Mouse (Mus musculus) left cerebral cortex, postnatal 4 days (tissue): ENCODE measurements around the gene Adcy2. TPM values are rescaled to one million over a fixed set of nuclear protein-coding genes. Genes with fewer than 3 reads are reported as not detected.

Experiments
- DNase-seq: peaks from one replicate; pipeline ENCODE4 v3.0.0-alpha.2; 2022
- intact Hi-C: fragments of 180-260 bp; cut with DNase I; formaldehyde crosslinking; loops from one replicate; pipeline ENCODE4 v1.15.1; 2025
- total RNA-seq, 2 experiments: library from RNA; stranded (reverse); gene quantifications; 2 replicates each; pipeline ENCODE4 v1.2.3; 2021

Adcy2 gene
- total RNA-seq, 2 experiments from 2014 or later = 32.4 to 49.9 TPM

- no peak for DNase-seq
- intact Hi-C loops = no loop called here
Measured at GRCm38 (mm10) chr13:68832141-68832540, 167.2 kb downstream of the Adcy2 start.

GRCm38 (mm10) chr13:68830030-68830759 is 169.1 kb downstream of the Adcy2 start:
- intact Hi-C loops = no loop called here
- no peak for DNase-seq

- intact Hi-C loops = no loop called here
- DNase-seq = no peak
Measured at GRCm38 (mm10) chr13:68828441-68828840, 170.9 kb downstream of the Adcy2 start.

DNA sequence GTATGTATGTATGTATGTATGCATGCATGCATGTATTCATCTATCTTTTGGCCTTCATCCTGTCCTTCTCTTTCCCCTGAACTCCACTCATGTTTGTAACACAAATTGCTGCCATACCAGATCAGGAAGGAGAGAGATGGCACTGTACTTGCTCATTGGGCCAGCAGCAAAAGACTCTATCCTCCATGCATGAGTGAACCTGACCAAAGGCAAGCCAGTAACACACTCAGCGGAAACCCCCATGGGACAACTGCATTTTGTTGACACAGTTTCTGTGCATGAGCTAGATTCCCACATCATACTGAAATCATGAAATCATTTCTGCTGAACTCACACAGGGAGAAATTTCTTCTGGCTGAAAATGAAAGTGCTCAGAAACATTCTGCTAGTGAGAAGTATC is 172.9 kb downstream of the Adcy2 start:
- no peak for DNase-seq
- intact Hi-C loops = no loop called here

GRCm38 (mm10) chr13:68820858-68821579 is 178.3 kb downstream of the Adcy2 start:
- DNase-seq = no peak
- intact Hi-C loops = no loop called here

DNA sequence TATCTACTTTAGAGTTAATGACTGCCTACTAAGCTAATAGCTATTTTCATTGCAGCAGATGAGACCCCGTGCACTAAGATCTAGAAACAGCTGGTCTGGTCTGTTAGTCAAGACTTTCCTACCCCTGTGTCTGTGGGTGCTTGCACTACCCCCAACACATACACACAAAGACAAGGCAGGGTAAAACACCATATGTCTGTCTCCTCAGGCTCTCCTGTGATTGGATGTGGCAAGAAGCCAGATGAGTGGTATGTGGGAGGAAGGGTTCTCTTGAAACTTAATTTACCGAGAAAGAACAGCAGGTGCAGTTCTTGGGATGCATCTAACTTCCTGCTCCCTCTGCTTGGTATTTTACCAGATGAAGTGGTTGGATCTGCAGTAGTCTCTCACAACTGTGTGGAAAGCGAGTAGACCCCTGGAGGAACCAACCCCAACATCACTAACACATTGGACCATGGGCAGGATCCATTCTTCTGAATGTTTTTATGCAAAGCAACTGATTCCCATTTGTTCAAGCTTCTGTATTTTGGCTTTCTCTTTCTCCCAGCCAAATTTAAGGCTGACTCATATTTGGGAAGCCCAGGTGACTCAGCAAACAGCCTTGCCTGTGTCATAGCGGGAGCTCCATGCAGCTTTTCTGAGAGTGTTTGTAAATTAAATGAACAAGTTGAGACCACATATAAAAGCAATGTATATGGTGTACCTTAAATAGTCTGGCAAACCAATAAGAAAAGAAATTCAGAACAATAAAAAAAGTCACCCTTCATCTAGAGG is 183.4 kb downstream of the Adcy2 start:
- intact Hi-C loops = no loop called here
- DNase-seq = no peak

DNA sequence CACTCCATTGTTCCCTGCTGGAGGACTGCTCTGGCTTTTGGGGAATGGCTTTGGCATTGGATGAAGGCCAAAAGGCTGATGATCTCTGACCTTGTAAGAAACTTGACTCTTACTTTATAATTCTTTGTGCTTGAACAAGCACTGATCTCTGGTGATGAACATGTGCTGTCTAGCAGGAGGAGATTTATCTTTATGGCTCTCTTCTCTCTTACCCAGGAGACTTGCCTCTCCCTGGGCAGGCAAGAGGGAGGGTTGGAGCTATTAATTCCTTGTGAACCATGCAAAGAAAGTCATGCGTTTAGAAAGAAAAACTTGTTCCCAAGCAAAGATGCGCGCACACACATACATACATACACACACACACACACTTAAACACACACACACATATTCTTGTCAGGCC is 188.2 kb downstream of the Adcy2 start:
- no peak for DNase-seq
- intact Hi-C loops = no loop called here

- peak; percentile 17 for DNase-seq
- intact Hi-C loops = no loop called here
Measured at GRCm38 (mm10) chr13:68799777-68800176, 199.6 kb downstream of the Adcy2 start.

GRCm38 (mm10) chr13:68793286-68793685 is 206.1 kb downstream of the Adcy2 start:
- intact Hi-C loops = no loop called here
- no peak for DNase-seq

- intact Hi-C loops = no loop called here
Measured at GRCm38 (mm10) chr13:68787286-68788061, 211.9 kb downstream of the Adcy2 start.

GRCm38 (mm10) chr13:68783096-68783495 is 216.2 kb downstream of the Adcy2 start:
- intact Hi-C loops = no loop called here
- no peak for DNase-seq

More at GRCm38 (mm10) chr13:68787286-68788061, 211.9 kb downstream of the Adcy2 start:
- no peak for DNase-seq

- DNase-seq = no peak
- intact Hi-C loops = no loop called here
Measured at GRCm38 (mm10) chr13:68778011-68778672, 221.2 kb downstream of the Adcy2 start.

GRCm38 (mm10) chr13:68773599-68774211 is 225.6 kb downstream of the Adcy2 start:
- no peak for DNase-seq
- intact Hi-C loops = no loop called here

- no peak for DNase-seq
- intact Hi-C loops = no loop called here
Measured at GRCm38 (mm10) chr13:68768588-68768987, 230.8 kb downstream of the Adcy2 start.

- intact Hi-C loops = no loop called here
- no peak for DNase-seq
Measured at GRCm38 (mm10) chr13:68765896-68766578, 233.3 kb downstream of the Adcy2 start.

GRCm38 (mm10) chr13:68764614-68765013 is 234.7 kb downstream of the Adcy2 start:
- no peak for DNase-seq
- intact Hi-C loops = no loop called here

DNA sequence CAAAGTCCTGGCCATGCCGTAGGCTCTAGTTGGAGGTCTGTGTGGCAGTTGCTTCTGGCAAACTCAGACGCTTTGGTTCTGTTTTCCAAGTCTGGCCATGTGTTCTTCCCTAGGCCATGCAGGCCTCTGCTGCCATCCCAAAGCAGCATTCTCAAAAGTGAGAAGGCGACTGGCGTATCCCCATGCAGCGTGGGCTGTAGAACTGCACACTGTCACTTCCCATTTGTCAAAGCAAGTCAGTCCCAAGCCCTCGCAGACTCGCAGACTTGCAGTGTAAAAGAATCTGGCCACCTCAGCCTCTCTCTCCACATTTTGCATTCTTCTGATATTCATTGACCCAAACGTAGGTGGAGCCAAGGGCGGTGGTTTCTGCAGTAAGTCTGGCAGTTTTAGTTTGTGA is 249.5 kb downstream of the Adcy2 start:
- intact Hi-C loops = no loop called here
- no peak for DNase-seq

DNA sequence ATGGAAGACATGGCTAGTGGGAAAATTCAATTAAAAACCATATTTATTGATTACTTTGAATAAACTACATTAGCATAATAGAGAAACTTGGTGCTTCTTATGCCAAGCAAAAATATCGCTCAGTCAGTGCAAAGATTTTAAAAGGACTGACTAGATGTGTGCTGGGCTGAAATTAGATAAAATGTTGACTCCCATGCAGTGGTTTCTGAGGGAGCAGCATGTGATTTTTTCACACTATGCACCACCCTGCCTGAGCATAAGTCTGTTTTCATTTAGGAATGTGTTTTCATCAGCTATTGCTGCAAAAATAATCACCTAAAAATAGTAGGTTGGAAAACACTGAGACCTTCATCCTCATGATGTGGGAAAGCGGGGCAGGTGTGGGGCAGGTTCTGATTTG is 250.0 kb downstream of the Adcy2 start:
- no peak for DNase-seq
- intact Hi-C loops = no loop called here

- DNase-seq = no peak
- intact Hi-C loops = no loop called here
Measured at GRCm38 (mm10) chr13:68745426-68745825, 253.9 kb downstream of the Adcy2 start.
